Mouse (Mus musculus) kidney, postnatal 0 days (tissue): ENCODE data around the gene Olfr66. TPM values are rescaled to one million over a fixed set of nuclear protein-coding genes. Genes with fewer than 3 reads are reported as not detected.

Experiments used
- ATAC-seq: fragments of 200-750 bp; cut with Nextera tagmentation; replicated peaks from 2 replicates; pipeline ENCODE4 v1.8.0; 2017; ENCODE audit warnings: low read depth, moderate number of reproducible peaks, moderate TSS enrichment, moderate library complexity; ENCODE audit not compliant: low FRiP score
- DNase-seq: peaks from one replicate; pipeline ENCODE4 v3.0.0-alpha.2; 2016; ENCODE audit warnings: low spot score
- H3K27ac ChIP-seq: fragments of 300-500 bp; sonication (generic); 2 replicates; pipeline ENCODE4 v1.5.1; 2014; ENCODE audit warnings: mild to moderate bottlenecking
- H3K27me3 ChIP-seq: fragments of 300-500 bp; sonication (generic); 2 replicates; pipeline ENCODE4 v1.6.1; 2014; ENCODE audit warnings: low read length, mixed read lengths; ENCODE audit not compliant: insufficient read depth
- H3K36me3 ChIP-seq: fragments of 300-500 bp; sonication (generic); 2 replicates; pipeline ENCODE4 v1.6.1; 2014; ENCODE audit warnings: low read length, mixed read lengths; ENCODE audit not compliant: insufficient read depth
- H3K4me1 ChIP-seq: fragments of 300-500 bp; sonication (generic); replicated peaks from 2 replicates; pipeline ENCODE4 v1.6.1; 2014; ENCODE audit warnings: antibody characterized with exemption, low read length, mixed read lengths; ENCODE audit not compliant: insufficient read depth
- H3K4me2 ChIP-seq: fragments of 300-500 bp; sonication (generic); 2 replicates; pipeline ENCODE4 v1.6.1; 2014; ENCODE audit warnings: mild to moderate bottlenecking, low read length, moderate library complexity, mixed read lengths
- H3K4me3 ChIP-seq: fragments of 300-500 bp; sonication (generic); replicated peaks from 2 replicates; pipeline ENCODE4 v1.5.1; 2014; ENCODE audit warnings: low read depth, low read length
- H3K9ac ChIP-seq: fragments of 300-500 bp; sonication (generic); 2 replicates; pipeline ENCODE4 v1.6.1; 2014; ENCODE audit warnings: low read depth, low read length
- H3K9me3 ChIP-seq: fragments of 300-500 bp; sonication (generic); replicated peaks from 2 replicates; pipeline ENCODE4 v1.6.1; 2016; ENCODE audit warnings: low read length, inconsistent platforms, mixed read lengths
- CTCF ChIP-seq: IDR thresholded peaks from 2 replicates; pipeline ENCODE4 v1.5.1; 2016; ENCODE audit warnings: antibody characterized with exemption, low read depth, mild to moderate bottlenecking, moderate library complexity
- WGBS: fragments of 180-500 bp; shearing (Covaris S2); extraction: QIAGEN DNeasy Blood & Tissue Kit; methylation state at CpG from one replicate; pipeline ENCODE4 v1.1.7; 2014; 5-methylcytosine and 5-hydroxymethylcytosine counted together
- polyA plus RNA-seq: library from polyadenylated mRNA; unstranded; fragments of >200 nt; fragmentation: Nextera tagmentation; extraction: Ambion mirVana; gene quantifications from 2 replicates; pipeline ENCODE4 v1.2.1, GENCODE M21; 2015

Gene Olfr66
- polyA plus RNA-seq, 1 experiment from 2014 or later = not detected

GRCm38 (mm10) chr7:103840268-103840667 lies 45.8 kb downstream of the Olfr66 start, which contains the start of gene Hbb-bh2:
Hbb-bh2 (minus strand) TSS chr7:103840520.
- Histone ChIP-seq H3K9ac (no peak within 1 kb of the TSS), H3K4me2 (no peak within 1 kb of the TSS), H3K36me3 (no peaks in the 10 kb centered on the region), H3K9me3 (no peaks in the 10 kb centered on the region), H3K27me3 (no peaks in the 10 kb centered on the region), H3K27ac (no peak within 1 kb of the TSS), H3K4me3 (no peak within 1 kb of the TSS), H3K4me1 (no peaks in the 10 kb centered on the region)
- no peak for DNase-seq
- 65% methylated on average over 3 of the region's 3 CpGs for WGBS
- ATAC-seq = no peak
- no peak for TF ChIP-seq CTCF

Other genes with a start within 250 kb of the Olfr66 start
- not detected in 2 replicates for gene Olfr622, start 243.6 kb downstream of the Olfr66 start, polyA plus RNA-seq
- gene Olfr623, start 222.6 kb downstream of the Olfr66 start, polyA plus RNA-seq = not detected in 2 replicates
- 0.01 and 0.04 TPM in 2 replicates for gene Olfr624, start 215.1 kb downstream of the Olfr66 start, polyA plus RNA-seq
- not detected in 2 replicates for gene Olfr625-ps1, start 203.5 kb downstream of the Olfr66 start, polyA plus RNA-seq
- gene Olfr243, start 171.6 kb downstream of the Olfr66 start, polyA plus RNA-seq = not detected in 2 replicates
- not detected in 2 replicates for gene Olfr628, start 155.9 kb downstream of the Olfr66 start, polyA plus RNA-seq
- not detected in 2 replicates for gene Olfr629, start 141.3 kb downstream of the Olfr66 start, polyA plus RNA-seq
- not detected in 2 replicates for gene Olfr630, start 128.9 kb downstream of the Olfr66 start, polyA plus RNA-seq
- gene Olfr69, start 114.7 kb downstream of the Olfr66 start, polyA plus RNA-seq = not detected in 2 replicates
- not detected in 2 replicates for gene Olfr68, start 106.6 kb downstream of the Olfr66 start, polyA plus RNA-seq
- not detected in 2 replicates for gene Olfr67, start 94.4 kb downstream of the Olfr66 start, polyA plus RNA-seq
- 402 and 408 TPM in 2 replicates for gene Hbb-bt, start 72.3 kb downstream of the Olfr66 start, polyA plus RNA-seq
- 1,726 and 1,799 TPM in 2 replicates for gene Hbb-bs, start 58.2 kb downstream of the Olfr66 start, polyA plus RNA-seq
- gene Hbb-bh2, start 45.7 kb downstream of the Olfr66 start, polyA plus RNA-seq = not detected in 2 replicates
- gene Hbb-bh1, start 43.1 kb downstream of the Olfr66 start, polyA plus RNA-seq = not detected in 2 replicates
- gene Hbb-y, start 33.0 kb downstream of the Olfr66 start, polyA plus RNA-seq = 0.38 and 0.54 TPM in 2 replicates
- gene Olfr64, start 8.2 kb upstream of the Olfr66 start, polyA plus RNA-seq = not detected in 2 replicates
- gene Olfr65, start 17.2 kb upstream of the Olfr66 start, polyA plus RNA-seq = not detected in 2 replicates
- gene Olfr631, start 42.6 kb upstream of the Olfr66 start, polyA plus RNA-seq = not detected in 2 replicates
- gene Olfr632, start 48.1 kb upstream of the Olfr66 start, polyA plus RNA-seq = not detected in 2 replicates
- not detected in 2 replicates for gene Olfr633, start 58.2 kb upstream of the Olfr66 start, polyA plus RNA-seq
- not detected in 2 replicates for gene Olfr635, start 84.9 kb upstream of the Olfr66 start, polyA plus RNA-seq
- not detected in 2 replicates for gene Olfr638, start 112.5 kb upstream of the Olfr66 start, polyA plus RNA-seq
- gene Olfr639, start 131.1 kb upstream of the Olfr66 start, polyA plus RNA-seq = 0.01 TPM in 1 of 2 replicates, not detected in the other
- gene Olfr640, start 139.3 kb upstream of the Olfr66 start, polyA plus RNA-seq = not detected in 2 replicates
- not detected in 2 replicates for gene Olfr641, start 149.2 kb upstream of the Olfr66 start, polyA plus RNA-seq
- not detected in 2 replicates for gene Olfr642, start 166.4 kb upstream of the Olfr66 start, polyA plus RNA-seq
- not detected in 2 replicates for gene 4930516K23Rik, start 175.2 kb upstream of the Olfr66 start, polyA plus RNA-seq
- gene Olfr644, start 185.6 kb upstream of the Olfr66 start, polyA plus RNA-seq = not detected in 2 replicates
- not detected in 2 replicates for gene Olfr645, start 199.2 kb upstream of the Olfr66 start, polyA plus RNA-seq
- gene Olfr646, start 218.6 kb upstream of the Olfr66 start, polyA plus RNA-seq = not detected in 2 replicates
- not detected in 2 replicates for gene Ubqln5, start 243.6 kb upstream of the Olfr66 start, polyA plus RNA-seq